Mouse (Mus musculus) liver, embryonic 11.5 days (tissue): ENCODE data around the gene Ints14. TPM values are rescaled to one million over a fixed set of nuclear protein-coding genes. Genes with fewer than 3 reads are reported as not detected.
"Not testable (repeated sequence)": the region's sequence is repeated elsewhere in the genome, so short reads cannot be mapped to it uniquely, and the experiment has no call there.

Source experiments
- ATAC-seq: fragments of 200-750 bp; cut with Nextera tagmentation; replicated peaks from 2 replicates; pipeline ENCODE4 v1.8.0; 2017; ENCODE audit warnings: moderate number of reproducible peaks, mild to moderate bottlenecking, moderate TSS enrichment, moderate library complexity; ENCODE audit not compliant: low FRiP score
- DNase-seq: peaks from one replicate; pipeline ENCODE4 v3.0.0-alpha.2; 2017; ENCODE audit warnings: low spot score
- H3K27ac ChIP-seq: fragments of 300-500 bp; sonication (generic); 2 replicates; pipeline ENCODE4 v1.5.1; 2014; ENCODE audit warnings: mild to moderate bottlenecking, low read depth, low read length, control low read depth
- H3K27me3 ChIP-seq: fragments of 300-500 bp; sonication (generic); replicated peaks from 2 replicates; pipeline ENCODE4 v1.6.1; 2014; ENCODE audit warnings: low read length, mixed read lengths; ENCODE audit not compliant: control insufficient read depth, insufficient read depth
- H3K36me3 ChIP-seq: fragments of 300-500 bp; sonication (generic); 2 replicates; pipeline ENCODE4 v1.6.1; 2014; ENCODE audit warnings: mild to moderate bottlenecking, low read length, moderate library complexity, mixed read lengths; ENCODE audit not compliant: control insufficient read depth, insufficient read depth
- H3K4me1 ChIP-seq: fragments of 300-500 bp; sonication (generic); replicated peaks from 2 replicates; pipeline ENCODE4 v1.6.1; 2014; ENCODE audit warnings: low read length, mixed read lengths; ENCODE audit not compliant: control insufficient read depth, insufficient read depth
- H3K4me2 ChIP-seq: fragments of 300-500 bp; sonication (generic); 2 replicates; pipeline ENCODE4 v1.6.1; 2014; ENCODE audit warnings: mild to moderate bottlenecking, control low read depth, moderate library complexity
- H3K4me3 ChIP-seq: fragments of 300-500 bp; sonication (generic); 2 replicates; pipeline ENCODE4 v1.5.1; 2014; ENCODE audit warnings: low read depth, low read length, control low read depth
- H3K9ac ChIP-seq: fragments of 300-500 bp; sonication (generic); 2 replicates; pipeline ENCODE4 v1.6.1; 2014; ENCODE audit warnings: low read depth, low read length, control low read depth
- H3K9me3 ChIP-seq: fragments of 300-500 bp; sonication (generic); 2 replicates; pipeline ENCODE4 v1.6.1; 2016; ENCODE audit warnings: low read length, inconsistent platforms, mixed read lengths; ENCODE audit not compliant: control insufficient read depth
- WGBS: fragments of 180-500 bp; shearing (Covaris S2); extraction: QIAGEN DNeasy Blood & Tissue Kit; methylation state at CpG from one replicate; pipeline ENCODE4 v1.1.7; 2014; 5-methylcytosine and 5-hydroxymethylcytosine counted together
- polyA plus RNA-seq: library from polyadenylated mRNA; unstranded; fragments of >200 nt; fragmentation: Nextera tagmentation; extraction: Ambion mirVana; gene quantifications from 2 replicates; pipeline ENCODE4 v1.2.1, GENCODE M21; 2014

Gene Ints14
- polyA plus RNA-seq, 1 experiment from 2014 or later = 58.4 TPM

GRCm38 (mm10) chr9:64980548-64980947 lies 19.8 kb downstream of the Ints14 start:
- no peak overlapping the region for H3K9ac ChIP-seq
- 77% methylated on average over 3 of the region's 3 CpGs for WGBS

GRCm38 (mm10) chr9:64981904-64982303 lies 21.2 kb downstream of the Ints14 start:
- no peak for ATAC-seq
- no peak overlapping the region for H3K9ac ChIP-seq
- no peaks in the 10 kb centered on the region for H3K9me3 ChIP-seq
- H3K4me2 ChIP-seq = no peak overlapping the region
- 70% methylated on average over 1 of the region's 1 CpGs for WGBS
- no peak for DNase-seq
- no peaks in the 10 kb centered on the region for H3K27me3 ChIP-seq
- peaks cover 57% of the 10 kb centered on the region for H3K36me3 ChIP-seq
- H3K4me3 ChIP-seq = no peak overlapping the region
- no peak overlapping the region for H3K27ac ChIP-seq
- H3K4me1 ChIP-seq = peaks cover 17% of the 10 kb centered on the region

More at GRCm38 (mm10) chr9:64980548-64980947, 19.8 kb downstream of the Ints14 start:
- no peak for DNase-seq
- ATAC-seq = no peak
- Histone ChIP-seq H3K27ac (no peak overlapping the region), H3K4me1 (peaks cover 11% of the 10 kb centered on the region), H3K4me2 (no peak overlapping the region), H3K27me3 (no peaks in the 10 kb centered on the region), H3K4me3 (no peak overlapping the region), H3K36me3 (peaks cover 60% of the 10 kb centered on the region), H3K9me3 (no peaks in the 10 kb centered on the region)

- Histone ChIP-seq H3K27ac (peak overlapping the region; percentile 83), H3K36me3 (peaks cover 45% of the 10 kb centered on the region), H3K9me3 (no peaks in the 10 kb centered on the region), H3K27me3 (no peaks in the 10 kb centered on the region), H3K4me2 (peak overlapping the region; percentile 41), H3K4me1 (peaks cover 22% of the 10 kb centered on the region), H3K4me3 (0 out of 2 replicates have a peak overlapping the region, but pooled peaks have one; percentile 23), H3K9ac (peak overlapping the region; percentile 48)
- WGBS = 40% methylated on average over 8 of the region's 8 CpGs
- DNase-seq (peak; percentile 38), ATAC-seq (peak; percentile 96)
Observed at GRCm38 (mm10) chr9:64985037-64985794, 24.5 kb downstream of the Ints14 start.

- 0 out of 2 replicates have a peak overlapping the region, but pooled peaks have one; percentile 13 for H3K9ac ChIP-seq
- no peaks in the 10 kb centered on the region for H3K9me3 ChIP-seq
- H3K4me1 ChIP-seq = peaks cover 22% of the 10 kb centered on the region
- WGBS = 83% methylated on average over 9 of the region's 9 CpGs
- DNase-seq (no peak), ATAC-seq (no peak)
- H3K27me3 ChIP-seq = no peaks in the 10 kb centered on the region
- peak overlapping the region; percentile 83; the same call in 1 of the 2 replicates for H3K27ac ChIP-seq
- H3K4me3 ChIP-seq = no peak overlapping the region
- H3K36me3 ChIP-seq = peaks cover 45% of the 10 kb centered on the region
- peak overlapping the region; percentile 39 for H3K4me2 ChIP-seq
Observed at GRCm38 (mm10) chr9:64985807-64986206, 25.1 kb downstream of the Ints14 start.

GRCm38 (mm10) chr9:64987651-64988050 lies 26.9 kb downstream of the Ints14 start:
- H3K9me3 ChIP-seq = no peaks in the 10 kb centered on the region
- no peak overlapping the region for H3K4me3 ChIP-seq
- no peak overlapping the region for H3K9ac ChIP-seq
- H3K27me3 ChIP-seq = no peaks in the 10 kb centered on the region
- ATAC-seq (no peak), DNase-seq (no peak)
- peaks cover 22% of the 10 kb centered on the region for H3K4me1 ChIP-seq
- WGBS = 94% methylated on average over 2 of the region's 2 CpGs
- H3K27ac ChIP-seq = no peak overlapping the region
- peaks cover 41% of the 10 kb centered on the region for H3K36me3 ChIP-seq
- H3K4me2 ChIP-seq = no peak overlapping the region

GRCm38 (mm10) chr9:64988443-64988842 lies 27.7 kb downstream of the Ints14 start:
- H3K27ac ChIP-seq = no peak overlapping the region
- no peaks in the 10 kb centered on the region for H3K27me3 ChIP-seq
- H3K36me3 ChIP-seq = peaks cover 41% of the 10 kb centered on the region
- no peak overlapping the region for H3K4me3 ChIP-seq
- H3K4me2 ChIP-seq = no peak overlapping the region
- DNase-seq = no peak
- peaks cover 22% of the 10 kb centered on the region for H3K4me1 ChIP-seq
- ATAC-seq = no peak
- H3K9ac ChIP-seq = no peak overlapping the region
- H3K9me3 ChIP-seq = no peaks in the 10 kb centered on the region
- 69% methylated on average over 6 of the region's 6 CpGs for WGBS

GRCm38 (mm10) chr9:64990291-64990690 lies 29.6 kb downstream of the Ints14 start:
- Histone ChIP-seq H3K4me2 (no peak overlapping the region), H3K4me3 (no peak overlapping the region), H3K27me3 (no peaks in the 10 kb centered on the region), H3K27ac (no peak overlapping the region), H3K36me3 (peaks cover 35% of the 10 kb centered on the region), H3K9me3 (no peaks in the 10 kb centered on the region), H3K9ac (no peak overlapping the region), H3K4me1 (peaks cover 14% of the 10 kb centered on the region)
- 87% methylated on average over 7 of the region's 7 CpGs for WGBS
- DNase-seq = no peak
- no peak for ATAC-seq

- not testable (repeated sequence) for H3K27ac ChIP-seq, DNase-seq, H3K27me3 ChIP-seq, ATAC-seq, H3K9me3 ChIP-seq, H3K4me1 ChIP-seq, H3K4me3 ChIP-seq, H3K9ac ChIP-seq, H3K4me2 ChIP-seq
- 88% methylated on average over 1 of the region's 1 CpGs for WGBS
- H3K36me3 ChIP-seq = peaks cover 32% of the 10 kb centered on the region
Observed at GRCm38 (mm10) chr9:64995464-64995863, 34.8 kb downstream of the Ints14 start.

GRCm38 (mm10) chr9:65001481-65001880 lies 40.8 kb downstream of the Ints14 start:
- 76% methylated on average over 4 of the region's 4 CpGs for WGBS
- H3K27me3 ChIP-seq = no peaks in the 10 kb centered on the region
- no peaks in the 10 kb centered on the region for H3K9me3 ChIP-seq
- H3K36me3 ChIP-seq = peaks cover 37% of the 10 kb centered on the region
- no peak overlapping the region for H3K4me3 ChIP-seq
- ATAC-seq = no peak
- H3K27ac ChIP-seq = no peak overlapping the region
- no peak overlapping the region for H3K4me2 ChIP-seq
- no peak for DNase-seq
- H3K9ac ChIP-seq = no peak overlapping the region
- no peaks in the 10 kb centered on the region for H3K4me1 ChIP-seq
